ENCODE assay signal across 10 mouse cellular contexts in the genomic region with DNA sequence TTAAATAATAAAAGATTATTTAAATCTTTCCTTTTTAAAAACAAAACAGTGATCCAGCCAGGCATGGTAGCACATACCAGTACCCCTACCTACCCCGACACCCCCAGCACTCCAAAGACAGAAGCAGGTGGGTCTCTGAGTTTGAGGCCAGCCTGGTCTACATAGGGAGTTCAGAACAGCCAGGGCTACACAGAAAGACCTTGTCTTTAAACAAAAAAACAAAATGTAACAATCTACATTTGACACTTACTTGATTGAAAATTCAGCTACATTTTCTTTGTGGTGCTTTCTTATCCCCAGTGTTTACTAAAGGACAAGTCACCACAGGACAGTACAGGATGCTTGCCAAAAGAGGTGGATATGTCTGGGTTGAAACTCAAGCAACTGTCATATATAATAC. TPM values are rescaled to one million over a fixed set of nuclear protein-coding genes. Genes with fewer than 3 reads are reported as not detected.
DNase-seq lines count a peak whose midpoint lies in the region; ATAC-seq and TF ChIP-seq lines count a peak whose summit lies in the region.
"Had no signal": no experiment of that assay in that cellular context is flagged by ENCODE, and none has a peak within 500 bp of the region (broad histone marks: within the 10 kb centered on the region; RNA-seq: fewer than 3 reads in every experiment).

Gene Gm49321, plus strand, starts transcription at position 301 of the 400 bp plus-strand sequence.

- WGBS in hindbrain, embryonic 14.5 days: 94% methylated on average over 1 of the region's 1 CpGs
- 95% methylated on average over 1 of the region's 1 CpGs for WGBS in midbrain, embryonic 14.5 days

- H3K27me3 ChIP-seq in hindbrain, embryonic 14.5 days (ENCODE audit: control insufficient read depth, insufficient read depth, low read length): no peaks in the 10 kb centered on the region
- no peaks in the 10 kb centered on the region for H3K27me3 ChIP-seq in midbrain, embryonic 14.5 days (ENCODE audit: control insufficient read depth, insufficient read depth, low read length)
- H3K27me3 ChIP-seq: liver, embryonic 13.5 days had no signal

- H3K4me2 ChIP-seq in hindbrain, embryonic 14.5 days (replicated peaks): no peak within 1 kb of the TSS
- no peak within 1 kb of the TSS for H3K4me2 ChIP-seq in midbrain, embryonic 14.5 days (ENCODE audit: low read length)
- H3K4me2 ChIP-seq: liver, embryonic 13.5 days had no signal

- no peak for TF ChIP-seq CTCF in embryonic fibroblast, embryonic 13.5 days (IDR thresholded peaks at IDR 0.05; ENCODE audit: borderline replicate concordance, insufficient read depth, low read length)

- peaks cover 89% of the 10 kb centered on the region for H3K36me3 ChIP-seq in hindbrain, embryonic 14.5 days (replicated peaks; ENCODE audit: control insufficient read depth, insufficient read depth)
- peaks cover 77% of the 10 kb centered on the region for H3K36me3 ChIP-seq in midbrain, embryonic 14.5 days (ENCODE audit: control insufficient read depth, insufficient read depth, low read length)

- no peak within 1 kb of the TSS for H3K4me3 ChIP-seq in embryonic fibroblast, embryonic 13.5 days (ENCODE audit: insufficient read depth, low read length)
- H3K4me3 ChIP-seq in hindbrain, embryonic 14.5 days (replicated peaks; ENCODE audit: low read length): no peak within 1 kb of the TSS
- no peak within 1 kb of the TSS for H3K4me3 ChIP-seq in midbrain, embryonic 14.5 days (replicated peaks; ENCODE audit: low read depth, low read length)
- H3K4me3 ChIP-seq: liver, embryonic 13.5 days had no signal

- TF ChIP-seq POLR2A in embryonic fibroblast, embryonic 13.5 days (IDR thresholded peaks at IDR 0.05; ENCODE audit: low read depth, low read length): no peak

- ATAC-seq in hindbrain, embryonic 14.5 days (ENCODE audit: low FRiP score): no peak
- no peak for ATAC-seq in midbrain, embryonic 14.5 days (ENCODE audit: low FRiP score, low TSS enrichment)

- DNase-seq in layer of hippocampus, postnatal 36 days: no peak
- DNase-seq in layer of hippocampus, adult 9-11 months: no peak
- no peak for DNase-seq in hindbrain, embryonic 14.5 days (ENCODE audit: low spot score)
- no peak for DNase-seq in midbrain, embryonic 14.5 days
- no peak for DNase-seq in gastrocnemius, postnatal 25 days
- DNase-seq in thymus, postnatal 36 days: no peak
- no peak for DNase-seq in liver
- DNase-seq: adrenal gland, adult 8-10 months; liver, embryonic 13.5 days had no signal

- H3K9me3 ChIP-seq in hindbrain, embryonic 14.5 days (ENCODE audit: control insufficient read depth, low read length): no peaks in the 10 kb centered on the region
- no peaks in the 10 kb centered on the region for H3K9me3 ChIP-seq in midbrain, embryonic 14.5 days (ENCODE audit: control insufficient read depth, low read length)
- H3K9me3 ChIP-seq: liver, embryonic 13.5 days had no signal

- H3K4me1 ChIP-seq in embryonic fibroblast, embryonic 13.5 days (ENCODE audit: control insufficient read depth, insufficient read depth, low read length): no peaks in the 10 kb centered on the region
- H3K4me1 ChIP-seq in hindbrain, embryonic 14.5 days (replicated peaks; ENCODE audit: control insufficient read depth, insufficient read depth, low read length): no peaks in the 10 kb centered on the region
- H3K4me1 ChIP-seq in midbrain, embryonic 14.5 days (ENCODE audit: control insufficient read depth, insufficient read depth, low read length): no peaks in the 10 kb centered on the region
- H3K4me1 ChIP-seq: liver, embryonic 13.5 days had no signal

- H3K9ac ChIP-seq in hindbrain, embryonic 14.5 days: no peak within 1 kb of the TSS
- H3K9ac ChIP-seq in midbrain, embryonic 14.5 days (replicated peaks; ENCODE audit: low read length): no peak within 1 kb of the TSS
- H3K9ac ChIP-seq: liver, embryonic 13.5 days had no signal

- no peak within 1 kb of the TSS for H3K27ac ChIP-seq in embryonic fibroblast, embryonic 13.5 days (ENCODE audit: insufficient read depth, low read length)
- no peak within 1 kb of the TSS for H3K27ac ChIP-seq in hindbrain, embryonic 14.5 days
- no peak within 1 kb of the TSS for H3K27ac ChIP-seq in midbrain, embryonic 14.5 days (replicated peaks; ENCODE audit: low read depth, low read length)
- H3K27ac ChIP-seq: liver, embryonic 13.5 days had no signal

RNA-seq across cellular contexts. Expression of gene Gm49321, which starts in this region (rescaled TPM):
- total RNA-seq in layer of hippocampus, postnatal 36 days (2021): 10 to 100 TPM; 12.0 to 17.6 TPM
- polyA plus RNA-seq in embryonic fibroblast, embryonic 13.5 days (2011; ENCODE audit: insufficient read length, low read depth, missing spikeins): 14.7 and 15.7 TPM in 2 replicates
- polyA plus RNA-seq in hindbrain, embryonic 14.5 days (2014; fragmentation: Nextera tagmentation; extraction: Ambion mirVana): 17.4 and 17.6 TPM in 2 replicates
- 14.5 and 16.3 TPM in 2 replicates for polyA plus RNA-seq in midbrain, embryonic 14.5 days (2014; fragmentation: Nextera tagmentation; extraction: Ambion mirVana)
- 1 to 10 TPM; 3.0 to 3.6 TPM for total RNA-seq in gastrocnemius, postnatal 25 days (2021)
